Comparison of ENCODE assay signal across 15 mouse cellular contexts in the genomic region with DNA sequence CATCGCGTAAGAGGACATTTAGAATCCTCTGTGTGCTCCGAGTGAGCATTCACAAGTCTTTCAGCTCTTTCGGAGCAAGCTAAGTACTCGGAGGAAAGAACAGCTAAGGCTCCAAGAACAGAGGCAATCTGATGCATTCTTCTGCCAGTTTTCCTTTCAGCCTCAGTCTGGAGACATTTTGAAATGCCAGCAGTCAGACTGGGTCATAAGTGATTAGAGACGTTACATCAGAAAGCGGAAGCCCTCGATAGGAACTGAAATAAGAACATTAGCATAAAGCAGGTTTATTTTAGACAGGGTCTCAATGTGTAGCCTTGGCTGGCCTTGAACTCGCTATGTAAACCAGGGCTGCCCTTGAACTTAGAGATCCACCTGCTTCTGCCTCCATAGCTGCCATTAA. TPM values are rescaled to one million over a fixed set of nuclear protein-coding genes. Genes with fewer than 3 reads are reported as not detected.
DNase-seq lines count a peak whose midpoint lies in the region; ATAC-seq lines count a peak whose summit lies in the region.
"Had no signal": no experiment of that assay in that cellular context is flagged by ENCODE, and none has a peak within 500 bp of the region (broad histone marks: within the 10 kb centered on the region; RNA-seq: fewer than 3 reads in every experiment).

No protein-coding gene starts in this region.

- no peak overlapping the region for H3K4me3 ChIP-seq in heart, embryonic 12.5 days
- no peak overlapping the region for H3K4me3 ChIP-seq in heart, embryonic 11.5 days (ENCODE audit: low read depth, low read length)
- H3K4me3 ChIP-seq in intestine, embryonic 14.5 days (ENCODE audit: low read depth, low read length): no peak overlapping the region
- no peak overlapping the region for H3K4me3 ChIP-seq in intestine, embryonic 16.5 days (ENCODE audit: low read length)
- H3K4me3 ChIP-seq in brown adipose tissue, adult 24 weeks (ENCODE audit: insufficient read depth, low read depth, low read length): peak overlapping the region; percentile 34
- H3K4me3 ChIP-seq: megakaryocyte, embryonic 14.5 days; neural tube, embryonic 12.5 days had no signal

- no peak overlapping the region for H3K9ac ChIP-seq in heart, embryonic 12.5 days
- H3K9ac ChIP-seq in heart, embryonic 11.5 days (ENCODE audit: low read depth, low read length): no peak overlapping the region
- no peak overlapping the region for H3K9ac ChIP-seq in intestine, embryonic 14.5 days (ENCODE audit: low read length)
- H3K9ac ChIP-seq in intestine, embryonic 16.5 days (ENCODE audit: low read depth, low read length): no peak overlapping the region
- H3K9ac ChIP-seq: neural tube, embryonic 12.5 days had no signal

- ATAC-seq in heart, embryonic 12.5 days (ENCODE audit: insufficient number of reproducible peaks, low FRiP score): no peak
- ATAC-seq in heart, embryonic 11.5 days (replicated peaks; ENCODE audit: insufficient number of reproducible peaks, low FRiP score, low TSS enrichment): no peak
- no peak for ATAC-seq in intestine, embryonic 14.5 days (replicated peaks; ENCODE audit: low FRiP score, low TSS enrichment, low read depth)
- no peak for ATAC-seq in intestine, embryonic 16.5 days
- ATAC-seq: CD4-positive, CD25-positive, alpha-beta regulatory T cell, adult 4 months had no signal

- 78% methylated on average over 9 of the region's 9 CpGs for WGBS in heart, embryonic 12.5 days
- 80% methylated on average over 9 of the region's 9 CpGs for WGBS in heart, embryonic 11.5 days (ENCODE audit: insufficient replicate concordance)
- WGBS in intestine, embryonic 14.5 days: 78% methylated on average over 9 of the region's 9 CpGs
- 82% methylated on average over 9 of the region's 9 CpGs for WGBS in intestine, embryonic 16.5 days

- H3K9me3 ChIP-seq in heart, embryonic 12.5 days (replicated peaks): no peaks in the 10 kb centered on the region
- no peaks in the 10 kb centered on the region for H3K9me3 ChIP-seq in heart, embryonic 11.5 days (replicated peaks; ENCODE audit: control insufficient read depth, low read length)
- H3K9me3 ChIP-seq in intestine, embryonic 14.5 days (ENCODE audit: control insufficient read depth, low read length): no peaks in the 10 kb centered on the region
- no peaks in the 10 kb centered on the region for H3K9me3 ChIP-seq in intestine, embryonic 16.5 days (ENCODE audit: control insufficient read depth, low read length)
- H3K9me3 ChIP-seq: neural tube, embryonic 12.5 days had no signal

- H3K27ac ChIP-seq in heart, embryonic 12.5 days (ENCODE audit: poor library complexity, severe bottlenecking): peak overlapping the region; percentile 30; the same call in 1 of the 2 replicates
- no peak overlapping the region for H3K27ac ChIP-seq in heart, embryonic 11.5 days (ENCODE audit: low read depth, low read length)
- peak overlapping the region; percentile 38; the same call in 1 of the 2 replicates for H3K27ac ChIP-seq in intestine, embryonic 14.5 days (ENCODE audit: low read depth)
- no peak overlapping the region for H3K27ac ChIP-seq in intestine, embryonic 16.5 days (ENCODE audit: low read length)
- peak overlapping the region; percentile 98 for H3K27ac ChIP-seq in brown adipose tissue, adult 24 weeks (replicated peaks; ENCODE audit: low read depth, low read length)
- H3K27ac ChIP-seq: neural tube, embryonic 12.5 days had no signal

- H3K4me2 ChIP-seq in heart, embryonic 12.5 days: no peak overlapping the region
- no peak overlapping the region for H3K4me2 ChIP-seq in heart, embryonic 11.5 days
- no peak overlapping the region for H3K4me2 ChIP-seq in intestine, embryonic 14.5 days (ENCODE audit: low read length)
- no peak overlapping the region for H3K4me2 ChIP-seq in intestine, embryonic 16.5 days (ENCODE audit: low read depth, low read length)
- H3K4me2 ChIP-seq: neural tube, embryonic 12.5 days had no signal

- no peak for DNase-seq in intestine, embryonic 14.5 days (ENCODE audit: low spot score)
- peak; percentile 86 for DNase-seq in adipocyte (ENCODE audit: low spot score)
- DNase-seq in left cerebral cortex, adult 18-20 months (ENCODE audit: low spot score in 2 of 2): no peak
- DNase-seq: cerebellum, adult 8-10 months; kidney, adult 9 months; liver; lung, adult 2 months; thymus, adult 2 months had no signal

- no peaks in the 10 kb centered on the region for H3K27me3 ChIP-seq in heart, embryonic 12.5 days (replicated peaks)
- no peaks in the 10 kb centered on the region for H3K27me3 ChIP-seq in heart, embryonic 11.5 days (ENCODE audit: control insufficient read depth, insufficient read depth, low read length)
- H3K27me3 ChIP-seq in intestine, embryonic 14.5 days (replicated peaks; ENCODE audit: control insufficient read depth, insufficient read depth, low read length): no peaks in the 10 kb centered on the region
- H3K27me3 ChIP-seq in intestine, embryonic 16.5 days (replicated peaks; ENCODE audit: control insufficient read depth, insufficient read depth, low read length): no peaks in the 10 kb centered on the region
- H3K27me3 ChIP-seq: megakaryocyte, embryonic 14.5 days; neural tube, embryonic 12.5 days had no signal

- peaks cover 49% of the 10 kb centered on the region for H3K4me1 ChIP-seq in heart, embryonic 12.5 days (replicated peaks)
- peaks cover 19% of the 10 kb centered on the region for H3K4me1 ChIP-seq in heart, embryonic 11.5 days (ENCODE audit: control insufficient read depth, insufficient read depth, low read length)
- peaks cover 6% of the 10 kb centered on the region for H3K4me1 ChIP-seq in intestine, embryonic 14.5 days (replicated peaks; ENCODE audit: control insufficient read depth, insufficient read depth, low read length)
- H3K4me1 ChIP-seq in intestine, embryonic 16.5 days (ENCODE audit: control insufficient read depth, insufficient read depth, low read length): no peaks in the 10 kb centered on the region
- H3K4me1 ChIP-seq in brown adipose tissue, adult 24 weeks (ENCODE audit: control insufficient read depth, insufficient read depth, insufficient read length, low read length): peaks cover 28% of the 10 kb centered on the region
- H3K4me1 ChIP-seq: megakaryocyte, embryonic 14.5 days; neural tube, embryonic 12.5 days had no signal

- H3K36me3 ChIP-seq in heart, embryonic 12.5 days: peaks cover 1% of the 10 kb centered on the region; the same call in 1 of the 2 replicates
- no peaks in the 10 kb centered on the region for H3K36me3 ChIP-seq in heart, embryonic 11.5 days (ENCODE audit: control insufficient read depth, insufficient read depth, low read length)
- no peaks in the 10 kb centered on the region for H3K36me3 ChIP-seq in intestine, embryonic 14.5 days (ENCODE audit: control insufficient read depth, insufficient read depth, low read length)
- no peaks in the 10 kb centered on the region for H3K36me3 ChIP-seq in intestine, embryonic 16.5 days (ENCODE audit: control insufficient read depth, insufficient read depth, low read length)
- H3K36me3 ChIP-seq: neural tube, embryonic 12.5 days had no signal

RNA-seq across cellular contexts. Expression of a gene that starts 41.8 kb away (rescaled TPM):
- polyA plus RNA-seq in heart, embryonic 12.5 days (2016; fragmentation: Nextera tagmentation; extraction: Ambion mirVana): 15.3 and 17.6 TPM in 2 replicates
- polyA plus RNA-seq in heart, embryonic 11.5 days (2014; fragmentation: Nextera tagmentation; extraction: Ambion mirVana): 12.9 and 17.4 TPM in 2 replicates
- 20.4 and 23.4 TPM in 2 replicates for polyA plus RNA-seq in intestine, embryonic 14.5 days (2014; fragmentation: Nextera tagmentation; extraction: Ambion mirVana)
- 13.1 and 13.5 TPM in 2 replicates for polyA plus RNA-seq in intestine, embryonic 16.5 days (2015; fragmentation: Nextera tagmentation; extraction: Ambion mirVana)
- 27.8 and 28.3 TPM in 2 replicates for polyA plus RNA-seq in brown adipose tissue, adult 24 weeks (2012; ENCODE audit: insufficient read depth, insufficient read length, missing spikeins)
- 10 to 100 TPM; 12.1 to 12.5 TPM for total RNA-seq in left cerebral cortex, adult 18-20 months (2021)
- polyA plus RNA-seq: CD4-positive, CD25-positive, alpha-beta regulatory T cell, adult 4 months had no signal

Comparison
In these comparisons a context has a peak if more than half of its experiments do, and no peak if none do; other contexts are left out.
1. H3K27ac ChIP-seq: peak in heart, embryonic 12.5 days (single experiment), intestine, embryonic 14.5 days (single experiment) and brown adipose tissue, adult 24 weeks (single experiment); none in heart, embryonic 11.5 days (single experiment) and intestine, embryonic 16.5 days (single experiment).